Mouse (Mus musculus) myocyte (in vitro differentiated cells): Measurements from ENCODE around the gene Gm5737. TPM values are rescaled to one million over a fixed set of nuclear protein-coding genes. Genes with fewer than 3 reads are reported as not detected.

ENCODE experiments used
- H3K27me3 ChIP-seq: one replicate; pipeline ENCODE4 v1.6.1; 2011; ENCODE audit not compliant: control insufficient read depth, insufficient read depth, insufficient read length
- H3K36me3 ChIP-seq: one replicate; pipeline ENCODE4 v1.6.1; 2011; ENCODE audit not compliant: control insufficient read depth, insufficient read depth
- H3K4me2 ChIP-seq: one replicate; pipeline ENCODE4 v1.6.1; 2011; ENCODE audit warnings: low read depth, control low read depth
- H3K4me3 ChIP-seq: one replicate; pipeline ENCODE4 v1.5.1; 2011; ENCODE audit warnings: mild to moderate bottlenecking, control low read depth, moderate library complexity
- H3K79me2 ChIP-seq: one replicate; pipeline ENCODE4 v1.6.1; 2011; ENCODE audit not compliant: control insufficient read depth, insufficient read depth
- H3ac ChIP-seq: one replicate; pipeline ENCODE4 v1.6.1; 2011; ENCODE audit not compliant: control insufficient read depth, insufficient read length
- CEBPB ChIP-seq: IDR thresholded peaks from 2 replicates; pipeline ENCODE4 v1.6.1; 2011; ENCODE audit warnings: mild to moderate bottlenecking, moderate library complexity; ENCODE audit not compliant: poor library complexity, insufficient read depth, severe bottlenecking
- E2F4 ChIP-seq: IDR thresholded peaks from one replicate; pipeline ENCODE4 v1.6.1; 2011; ENCODE audit warnings: mild to moderate bottlenecking, control low read depth, moderate library complexity; ENCODE audit not compliant: insufficient read depth
- MAX ChIP-seq: IDR thresholded peaks from one replicate; pipeline ENCODE4 v1.6.1; 2011; ENCODE audit warnings: low read depth, mild to moderate bottlenecking, control low read depth
- MYOD1 ChIP-seq, 3 experiments: IDR thresholded peaks; one replicate each; pipeline ENCODE4 v1.6.1; 2011; ENCODE audit warnings: control low read depth in 2 of 3, low read depth in 2 of 3, mild to moderate bottlenecking in 2 of 3, moderate library complexity in 1 of 3; ENCODE audit not compliant: insufficient read length in 2 of 3, control insufficient read depth in 1 of 3
- MYOG ChIP-seq, 3 experiments: IDR thresholded peaks; one replicate each; pipeline ENCODE4 v1.6.1; 2011; ENCODE audit warnings: control low read depth in 2 of 3, low read depth in 2 of 3, mild to moderate bottlenecking in 2 of 3; ENCODE audit not compliant: insufficient read length in 2 of 3, control insufficient read depth in 1 of 3, insufficient read depth in 1 of 3
- POLR2A ChIP-seq: IDR thresholded peaks from one replicate; pipeline ENCODE4 v1.6.1; 2011; ENCODE audit warnings: low read depth, mild to moderate bottlenecking, control low read depth, moderate library complexity; ENCODE audit not compliant: insufficient read length
- POLR2AphosphoS2 ChIP-seq: IDR thresholded peaks from one replicate; pipeline ENCODE4 v1.6.1; 2011; ENCODE audit warnings: low read depth, control low read depth; ENCODE audit not compliant: insufficient read length
- REST ChIP-seq: IDR thresholded peaks from one replicate; pipeline ENCODE4 v1.6.1; 2011; ENCODE audit warnings: mild to moderate bottlenecking, control low read depth, moderate library complexity; ENCODE audit not compliant: insufficient read depth, insufficient read length
- SRF ChIP-seq: IDR thresholded peaks from one replicate; pipeline ENCODE4 v1.6.1; 2011; ENCODE audit warnings: low read depth; ENCODE audit not compliant: control insufficient read depth, insufficient read length
- TCF12 ChIP-seq: IDR thresholded peaks from one replicate; pipeline ENCODE4 v1.6.1; 2011; ENCODE audit warnings: mild to moderate bottlenecking, control low read depth; ENCODE audit not compliant: poor library complexity, insufficient read depth, severe bottlenecking
- TCF3 ChIP-seq: IDR thresholded peaks from one replicate; pipeline ENCODE4 v1.6.1; 2011; ENCODE audit warnings: low read depth, control low read depth; ENCODE audit not compliant: insufficient read length
- USF1 ChIP-seq: IDR thresholded peaks from one replicate; pipeline ENCODE4 v1.6.1; 2011; ENCODE audit warnings: low read depth, mild to moderate bottlenecking, control low read depth, moderate library complexity
- polyA plus RNA-seq: library from polyadenylated mRNA; unstranded; fragments of >200 nt; fragmentation: generic; extraction: Trizol; gene quantifications from one replicate; pipeline ENCODE4 v1.2.1, GENCODE M21; 2012; ENCODE audit warnings: missing spikeins

Gene Gm5737
- polyA plus RNA-seq, 1 experiment, result not detected

- Histone ChIP-seq H3ac (no peak overlapping the region), H3K4me2 (no peak overlapping the region), H3K36me3 (no peaks in the 10 kb centered on the region), H3K27me3 (no peaks in the 10 kb centered on the region), H3K79me2 (peaks cover 22% of the 10 kb centered on the region), H3K4me3 (no peak overlapping the region)
- TF ChIP-seq POLR2AphosphoS2 (no peak), POLR2A (no peak), MYOG (IDR thresholded peaks at IDR 0.05; ENCODE audit: control insufficient read depth in 1 of 3, insufficient read depth in 1 of 3, insufficient read length in 2 of 3, low read depth in 2 of 3) (no peak), SRF (no peak), REST (no peak), E2F4 (no peak), CEBPB (no peak), MAX (no peak), MYOD1 (IDR thresholded peaks at IDR 0.05; ENCODE audit: control insufficient read depth in 1 of 3, insufficient read length in 2 of 3, low read depth in 2 of 3) (no peak), TCF12 (no peak), USF1 (no peak)
These were observed 48.8 kb downstream of the Gm5737 start for GRCm38 (mm10) chr7:120860799-120861487.

DNA sequence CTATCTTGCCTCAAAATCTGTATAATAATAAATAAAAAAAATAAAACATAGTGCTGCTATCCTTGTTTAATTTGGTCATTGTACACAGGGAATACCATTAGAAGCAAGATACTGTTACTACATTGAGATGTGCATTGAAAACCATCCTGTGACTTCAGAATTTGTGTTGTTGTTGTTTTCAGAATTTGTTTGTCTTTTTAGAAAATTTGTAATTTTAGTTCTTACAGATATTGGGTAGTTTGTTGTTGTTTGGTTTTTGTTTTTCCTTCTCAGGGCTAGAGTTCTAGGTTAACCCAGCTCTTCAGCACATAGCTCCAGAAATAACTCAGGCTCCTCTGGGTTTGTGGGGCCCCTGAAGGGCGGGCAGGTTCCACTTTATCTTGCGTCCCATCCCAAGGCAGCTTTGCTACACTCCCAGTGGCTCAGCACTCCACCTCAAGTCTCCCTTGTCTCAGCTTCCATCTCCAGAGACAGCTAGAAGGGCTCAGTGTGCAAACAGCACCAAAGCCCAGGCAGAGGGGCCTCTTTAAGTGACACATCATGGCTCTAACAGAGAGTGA, 49.4 kb downstream of the Gm5737 start:
- TF ChIP-seq E2F4 (no peak), POLR2AphosphoS2 (no peak), TCF12 (no peak), REST (no peak)
- H3ac ChIP-seq, result no peak overlapping the region
- peaks cover 16% of the 10 kb centered on the region for H3K79me2 ChIP-seq
- H3K36me3 ChIP-seq, result no peaks in the 10 kb centered on the region
- no peaks in the 10 kb centered on the region for H3K27me3 ChIP-seq
- H3K4me2 ChIP-seq, result no peak overlapping the region
- H3K4me3 ChIP-seq, result no peak overlapping the region

GRCm38 (mm10) chr7:120862196-120862595, 50.0 kb downstream of the Gm5737 start:
- Histone ChIP-seq H3K79me2 (peaks cover 13% of the 10 kb centered on the region), H3K4me2 (no peak overlapping the region), H3ac (no peak overlapping the region), H3K4me3 (no peak overlapping the region), H3K27me3 (no peaks in the 10 kb centered on the region), H3K36me3 (no peaks in the 10 kb centered on the region)
- TF ChIP-seq MYOG (IDR thresholded peaks at IDR 0.05; ENCODE audit: control insufficient read depth in 1 of 3, insufficient read depth in 1 of 3, insufficient read length in 2 of 3, low read depth in 2 of 3), result no peak
- no peak for TF ChIP-seq REST
- TF ChIP-seq SRF, result no peak
- TF ChIP-seq POLR2AphosphoS2, result no peak
- no peak for TF ChIP-seq MAX
- no peak for TF ChIP-seq MYOD1 (IDR thresholded peaks at IDR 0.05; ENCODE audit: control insufficient read depth in 1 of 3, insufficient read length in 2 of 3, low read depth in 2 of 3)
- TF ChIP-seq USF1, result no peak
- TF ChIP-seq TCF3, result no peak
- no peak for TF ChIP-seq TCF12
- no peak for TF ChIP-seq E2F4
- no peak for TF ChIP-seq CEBPB
- no peak for TF ChIP-seq POLR2A

GRCm38 (mm10) chr7:120862626-120863025, 50.5 kb downstream of the Gm5737 start:
- Histone ChIP-seq H3K36me3 (no peaks in the 10 kb centered on the region), H3ac (no peak overlapping the region), H3K27me3 (no peaks in the 10 kb centered on the region), H3K4me3 (no peak overlapping the region), H3K79me2 (peaks cover 11% of the 10 kb centered on the region), H3K4me2 (no peak overlapping the region)
- TF ChIP-seq TCF12, result no peak
- TF ChIP-seq TCF3, result no peak
- no peak for TF ChIP-seq MAX

- Histone ChIP-seq H3K4me3 (no peak overlapping the region), H3ac (no peak overlapping the region), H3K36me3 (no peaks in the 10 kb centered on the region), H3K27me3 (no peaks in the 10 kb centered on the region), H3K4me2 (no peak overlapping the region), H3K79me2 (peaks cover 10% of the 10 kb centered on the region)
- TF ChIP-seq MYOD1 (IDR thresholded peaks at IDR 0.05; ENCODE audit: control insufficient read depth in 1 of 3, insufficient read length in 2 of 3, low read depth in 2 of 3) (no peak), POLR2A (no peak), USF1 (no peak), REST (no peak), SRF (no peak), E2F4 (no peak), POLR2AphosphoS2 (no peak), TCF3 (no peak), MAX (no peak), TCF12 (no peak), MYOG (IDR thresholded peaks at IDR 0.05; ENCODE audit: control insufficient read depth in 1 of 3, insufficient read depth in 1 of 3, insufficient read length in 2 of 3, low read depth in 2 of 3) (no peak), CEBPB (no peak)
These were observed 51.3 kb downstream of the Gm5737 start for GRCm38 (mm10) chr7:120863476-120863875.

- Histone ChIP-seq H3K79me2 (peaks cover 10% of the 10 kb centered on the region), H3ac (no peak overlapping the region), H3K27me3 (no peaks in the 10 kb centered on the region), H3K4me2 (peak overlapping the region; percentile 49), H3K4me3 (no peak overlapping the region), H3K36me3 (no peaks in the 10 kb centered on the region)
- TF ChIP-seq SRF (no peak), TCF3 (no peak), CEBPB (no peak), REST (no peak)
These were observed 52.9 kb downstream of the Gm5737 start for GRCm38 (mm10) chr7:120865100-120865499.
